Mouse (Mus musculus): ENCODE data around the gene Plcd1. TPM values are rescaled to one million over a fixed set of nuclear protein-coding genes. Genes with fewer than 3 reads are reported as not detected.

Gene Plcd1
- polyA plus RNA-seq (2015; fragmentation: Nextera tagmentation; extraction: Ambion mirVana) = 6.3 and 6.5 TPM in 2 replicates

- TF ChIP-seq CTCF (IDR thresholded peaks at IDR 0.05; ENCODE audit: low read depth) = no peak; the same call in 1 of the 2 replicates
Observed at GRCm38 (mm10) chr9:119093419-119094295, at the start of gene Plcd1. Plcd1 (minus strand) TSS chr9:119093502.

DNA sequence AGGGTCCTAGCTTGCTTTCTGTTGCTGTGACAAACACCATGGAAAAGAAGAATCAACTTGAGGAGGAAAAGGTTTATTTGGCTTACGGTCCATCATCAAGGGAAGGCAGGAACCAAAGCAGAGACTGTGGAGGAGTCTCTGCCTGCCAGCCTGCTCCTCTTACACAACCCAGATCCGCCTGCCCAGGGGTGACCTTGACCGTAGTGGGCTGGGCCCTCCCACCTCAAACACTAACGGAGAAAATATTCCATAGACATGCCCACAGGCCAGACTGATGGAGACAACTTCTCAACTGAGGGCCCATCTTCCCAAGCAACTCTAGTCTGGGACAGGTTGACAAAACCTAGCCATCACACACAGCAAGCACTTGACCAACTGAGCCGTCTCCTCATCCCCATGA is 48.8 kb upstream of the Plcd1 start:
- H3K36me3 ChIP-seq (ENCODE audit: control insufficient read depth, insufficient read depth) = no peaks in the 10 kb centered on the region
- H3K4me2 ChIP-seq (replicated peaks; ENCODE audit: low read depth) = no peak overlapping the region
- no peak overlapping the region for H3K9ac ChIP-seq (ENCODE audit: low read depth, low read length)
- ATAC-seq = no peak
- no peaks in the 10 kb centered on the region for H3K4me1 ChIP-seq (replicated peaks; ENCODE audit: control insufficient read depth, insufficient read depth, low read length)
- WGBS = 72% methylated on average over 5 of the region's 5 CpGs
- H3K27me3 ChIP-seq (replicated peaks; ENCODE audit: control insufficient read depth, insufficient read depth, low read length) = no peaks in the 10 kb centered on the region
- no peak for TF ChIP-seq CTCF (IDR thresholded peaks at IDR 0.05; ENCODE audit: low read depth)
- H3K4me3 ChIP-seq (ENCODE audit: low read depth, low read length) = no peak overlapping the region
- no peak overlapping the region for H3K27ac ChIP-seq (ENCODE audit: low read depth, low read length)
- no peaks in the 10 kb centered on the region for H3K9me3 ChIP-seq (ENCODE audit: control insufficient read depth)

More at GRCm38 (mm10) chr9:119093419-119094295, at the start of gene Plcd1:
- Histone ChIP-seq H3K27ac (ENCODE audit: low read depth, low read length) (no peak within 1 kb of the TSS), H3K9me3 (ENCODE audit: control insufficient read depth) (no peaks in the 10 kb centered on the region), H3K36me3 (ENCODE audit: control insufficient read depth, insufficient read depth) (no peaks in the 10 kb centered on the region), H3K9ac (ENCODE audit: low read depth, low read length) (peak within 1 kb of the TSS; percentile 51), H3K4me1 (replicated peaks; ENCODE audit: control insufficient read depth, insufficient read depth, low read length) (no peaks in the 10 kb centered on the region), H3K4me3 (ENCODE audit: low read depth, low read length) (peak within 1 kb of the TSS; percentile 54), H3K27me3 (replicated peaks; ENCODE audit: control insufficient read depth, insufficient read depth, low read length) (peaks cover 4% of the 10 kb centered on the region; the same call in 1 of the 2 replicates), H3K4me2 (replicated peaks; ENCODE audit: low read depth) (peak within 1 kb of the TSS; percentile 86)
- peak; percentile 34 for ATAC-seq
- WGBS = 17% methylated on average over 44 of the region's 45 CpGs

DNA sequence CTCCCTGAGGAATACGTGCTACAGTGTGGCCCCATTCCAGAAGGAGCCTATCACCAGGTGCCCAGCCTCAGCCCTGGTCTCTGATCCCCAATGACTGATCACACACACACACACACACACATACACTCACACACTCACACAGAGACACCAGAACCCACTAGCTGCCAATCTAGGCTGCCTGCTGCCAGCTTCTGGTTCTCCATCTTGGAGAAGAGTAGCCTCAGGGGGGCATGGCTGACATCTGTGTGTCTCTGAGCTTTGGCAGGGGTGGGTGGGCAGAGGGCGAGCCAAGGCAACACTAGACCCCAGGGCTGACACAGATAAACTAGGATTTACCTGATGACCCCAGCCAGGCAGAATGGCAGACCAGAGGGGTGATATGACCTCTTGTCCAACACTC is 45.5 kb upstream of the Plcd1 start:
- WGBS = 76% methylated on average over 2 of the region's 2 CpGs
- H3K4me2 ChIP-seq (replicated peaks; ENCODE audit: low read depth) = no peak overlapping the region
- no peak overlapping the region for H3K27ac ChIP-seq (ENCODE audit: low read depth, low read length)
- H3K27me3 ChIP-seq (replicated peaks; ENCODE audit: control insufficient read depth, insufficient read depth, low read length) = no peaks in the 10 kb centered on the region
- no peaks in the 10 kb centered on the region for H3K9me3 ChIP-seq (ENCODE audit: control insufficient read depth)
- H3K4me1 ChIP-seq (replicated peaks; ENCODE audit: control insufficient read depth, insufficient read depth, low read length) = no peaks in the 10 kb centered on the region
- no peak overlapping the region for H3K4me3 ChIP-seq (ENCODE audit: low read depth, low read length)
- TF ChIP-seq CTCF (IDR thresholded peaks at IDR 0.05; ENCODE audit: low read depth) = no peak
- ATAC-seq = no peak
- no peak overlapping the region for H3K9ac ChIP-seq (ENCODE audit: low read depth, low read length)
- H3K36me3 ChIP-seq (ENCODE audit: control insufficient read depth, insufficient read depth) = no peaks in the 10 kb centered on the region

DNA sequence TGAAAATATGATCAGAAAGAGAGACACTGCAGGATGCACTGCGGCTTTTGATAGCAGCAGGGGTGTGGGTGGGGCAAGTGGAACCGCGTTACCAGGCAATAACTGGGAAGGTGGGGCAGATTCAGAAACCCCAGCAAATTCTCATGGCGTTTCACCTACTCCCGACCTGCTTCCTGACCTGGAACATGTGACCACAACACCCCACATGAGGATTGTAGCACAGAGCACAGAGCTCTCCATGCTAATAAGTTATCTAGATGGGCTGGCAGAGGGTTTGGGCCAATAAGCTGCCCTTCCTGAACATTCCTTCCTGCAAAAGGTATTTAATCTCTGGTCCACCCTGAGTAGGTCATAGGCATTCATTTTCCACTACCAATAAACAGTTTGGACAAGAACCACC is 37.4 kb upstream of the Plcd1 start:
- no peak for ATAC-seq
- Histone ChIP-seq H3K4me1 (replicated peaks; ENCODE audit: control insufficient read depth, insufficient read depth, low read length) (no peaks in the 10 kb centered on the region), H3K9me3 (ENCODE audit: control insufficient read depth) (no peaks in the 10 kb centered on the region), H3K4me3 (ENCODE audit: low read depth, low read length) (no peak overlapping the region), H3K4me2 (replicated peaks; ENCODE audit: low read depth) (no peak overlapping the region), H3K9ac (ENCODE audit: low read depth, low read length) (no peak overlapping the region), H3K36me3 (ENCODE audit: control insufficient read depth, insufficient read depth) (no peaks in the 10 kb centered on the region), H3K27ac (ENCODE audit: low read depth, low read length) (no peak overlapping the region), H3K27me3 (replicated peaks; ENCODE audit: control insufficient read depth, insufficient read depth, low read length) (no peaks in the 10 kb centered on the region)
- 16% methylated on average over 5 of the region's 5 CpGs for WGBS
- no peak for TF ChIP-seq CTCF (IDR thresholded peaks at IDR 0.05; ENCODE audit: low read depth)

DNA sequence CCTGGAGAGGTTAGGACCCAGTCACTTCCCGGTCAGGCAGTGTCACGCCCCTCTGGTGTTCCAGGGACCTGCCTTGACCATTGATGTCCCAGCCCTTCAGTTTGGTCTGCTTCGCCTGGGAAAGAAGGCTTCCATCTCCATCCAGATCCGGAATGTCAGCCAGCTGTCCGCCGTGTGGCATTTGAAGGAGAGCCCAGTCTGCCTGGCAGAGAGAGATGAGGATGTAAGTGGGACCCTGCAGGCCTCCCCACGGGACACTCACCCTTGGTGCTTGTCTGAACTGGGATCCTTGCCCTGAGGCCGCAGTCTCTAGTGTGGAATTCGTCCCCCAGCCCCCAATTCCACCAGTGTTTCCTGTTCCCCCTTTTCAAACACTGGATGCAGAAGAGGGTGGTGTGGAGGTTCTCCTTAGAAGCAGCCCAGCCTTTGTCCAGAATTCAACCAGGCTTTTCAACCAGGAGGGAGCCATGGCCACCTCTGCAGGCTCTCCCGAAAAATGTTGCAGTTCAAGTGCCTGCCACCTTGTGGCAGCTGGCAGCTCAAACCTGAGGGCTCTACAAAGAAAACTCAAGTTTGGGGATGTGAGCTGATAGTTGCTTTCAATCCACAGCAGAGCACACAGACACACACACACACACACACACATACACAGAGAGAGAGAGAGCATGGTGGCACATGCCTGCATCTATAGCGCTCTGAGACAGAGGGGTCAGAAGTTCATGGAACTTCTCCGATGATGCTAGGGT is 35.3 kb upstream of the Plcd1 start:
- no peak for ATAC-seq

More for the DNA sequence above, 35.3 kb upstream of the Plcd1 start:
- Histone ChIP-seq H3K4me2 (replicated peaks; ENCODE audit: low read depth) (no peak overlapping the region), H3K27me3 (replicated peaks; ENCODE audit: control insufficient read depth, insufficient read depth, low read length) (no peaks in the 10 kb centered on the region), H3K4me3 (ENCODE audit: low read depth, low read length) (no peak overlapping the region), H3K27ac (ENCODE audit: low read depth, low read length) (no peak overlapping the region), H3K9ac (ENCODE audit: low read depth, low read length) (no peak overlapping the region), H3K9me3 (ENCODE audit: control insufficient read depth) (no peaks in the 10 kb centered on the region), H3K36me3 (ENCODE audit: control insufficient read depth, insufficient read depth) (no peaks in the 10 kb centered on the region), H3K4me1 (replicated peaks; ENCODE audit: control insufficient read depth, insufficient read depth, low read length) (no peaks in the 10 kb centered on the region)
- 71% methylated on average over 12 of the region's 12 CpGs for WGBS
- TF ChIP-seq CTCF (IDR thresholded peaks at IDR 0.05; ENCODE audit: low read depth) = peak; percentile 15; the same call in 1 of the 2 replicates
